Mouse (Mus musculus) forebrain, embryonic 15.5 days (tissue): ENCODE data around the gene Akap8. TPM values are rescaled to one million over a fixed set of nuclear protein-coding genes. Genes with fewer than 3 reads are reported as not detected.

Experiments
- ATAC-seq: fragments of 200-750 bp; cut with Nextera tagmentation; replicated peaks from 2 replicates; pipeline ENCODE4 v1.8.0; 2017; ENCODE audit warnings: mild to moderate bottlenecking, moderate TSS enrichment, moderate library complexity
- H3K27ac ChIP-seq: fragments of 300-500 bp; sonication (generic); replicated peaks from 2 replicates; pipeline ENCODE4 v1.5.1; 2015; ENCODE audit warnings: mild to moderate bottlenecking, inconsistent platforms
- H3K27me3 ChIP-seq: fragments of 300-500 bp; sonication (generic); 2 replicates; pipeline ENCODE4 v1.6.1; 2015; ENCODE audit warnings: inconsistent platforms
- H3K36me3 ChIP-seq: fragments of 300-500 bp; sonication (generic); 2 replicates; pipeline ENCODE4 v1.6.1; 2015; ENCODE audit warnings: mild to moderate bottlenecking, inconsistent platforms
- H3K4me1 ChIP-seq: fragments of 300-500 bp; sonication (generic); 2 replicates; pipeline ENCODE4 v1.6.1; 2015; ENCODE audit warnings: inconsistent platforms
- H3K4me2 ChIP-seq: fragments of 300-500 bp; sonication (generic); replicated peaks from 2 replicates; pipeline ENCODE4 v1.6.1; 2015; ENCODE audit warnings: mild to moderate bottlenecking, inconsistent platforms
- H3K4me3 ChIP-seq: fragments of 300-500 bp; sonication (generic); 2 replicates; pipeline ENCODE4 v1.5.1; 2015; ENCODE audit warnings: mild to moderate bottlenecking, inconsistent platforms
- H3K9ac ChIP-seq: fragments of 300-500 bp; sonication (generic); replicated peaks from 2 replicates; pipeline ENCODE4 v1.6.1; 2015; ENCODE audit warnings: mild to moderate bottlenecking, inconsistent platforms
- H3K9me3 ChIP-seq: fragments of 300-500 bp; sonication (generic); 2 replicates; pipeline ENCODE4 v1.6.1; 2016; ENCODE audit warnings: inconsistent platforms
- WGBS: fragments of 180-500 bp; shearing (Covaris S2); methylation state at CpG from one replicate; pipeline ENCODE4 v1.1.7; 2015; ENCODE audit warnings: mixed read lengths; 5-methylcytosine and 5-hydroxymethylcytosine counted together
- polyA plus RNA-seq: library from polyadenylated mRNA; unstranded; fragments of >200 nt; fragmentation: Nextera tagmentation; extraction: Ambion mirVana; gene quantifications from 2 replicates; pipeline ENCODE4 v1.2.1, GENCODE M21; 2015

The Akap8 gene
- polyA plus RNA-seq, 1 experiment from 2014 or later = 107 TPM

DNA sequence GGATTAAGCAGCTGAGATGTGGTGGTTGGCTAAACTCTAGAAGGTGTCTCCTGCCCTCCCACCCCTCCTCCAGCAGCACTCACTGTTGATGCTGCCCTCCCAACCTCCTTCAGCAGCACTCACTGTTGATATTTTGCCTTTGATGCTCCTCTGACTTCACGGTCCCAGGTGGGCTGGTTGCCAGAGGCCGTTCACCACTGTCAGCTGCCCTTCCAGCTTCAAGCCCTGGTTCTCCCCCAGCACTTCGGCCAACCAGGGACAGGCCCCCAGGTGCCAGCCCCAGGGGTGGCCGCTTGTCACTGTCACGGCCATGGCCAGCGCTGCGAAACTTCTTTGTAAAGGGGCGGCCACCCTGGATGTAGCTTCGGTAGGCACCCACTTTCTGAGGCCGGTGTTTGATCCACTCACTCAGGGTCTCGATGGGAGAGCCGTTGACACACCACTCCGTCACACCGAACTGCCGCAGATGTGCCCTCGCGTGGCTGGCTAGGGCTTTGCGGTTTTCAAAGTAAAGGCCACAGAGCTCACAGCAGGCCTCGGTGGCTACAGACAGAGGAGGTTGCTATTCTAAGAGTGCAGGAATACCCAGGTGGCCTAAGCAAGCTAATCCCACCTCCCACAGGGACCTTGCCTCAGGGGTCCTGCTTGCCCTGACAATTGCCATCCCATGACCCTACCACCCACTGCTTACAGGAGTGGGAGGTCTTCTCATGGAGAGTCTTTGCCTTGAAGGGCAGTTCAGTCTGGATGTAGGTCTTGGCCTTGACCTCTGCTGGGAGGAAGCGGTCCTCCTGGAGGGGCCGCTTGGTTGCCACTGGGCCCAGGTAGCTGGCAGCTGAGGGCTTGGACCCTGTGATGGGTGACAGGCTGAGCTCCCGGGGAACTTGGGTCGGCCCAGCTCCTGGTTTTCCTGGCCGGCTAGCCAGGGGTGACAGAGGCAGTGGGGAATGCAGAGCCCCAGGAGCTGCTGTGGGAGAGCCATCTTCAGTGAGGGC lies 36.0 kb upstream of the Akap8 start:
- Histone ChIP-seq H3K9ac (no peak overlapping the region), H3K9me3 (no peaks in the 10 kb centered on the region), H3K4me1 (peaks cover 15% of the 10 kb centered on the region), H3K27ac (no peak overlapping the region), H3K4me2 (no peak overlapping the region), H3K36me3 (peaks cover 87% of the 10 kb centered on the region), H3K4me3 (no peak overlapping the region), H3K27me3 (no peaks in the 10 kb centered on the region)
- ATAC-seq = no peak
- 87% methylated on average over 24 of the region's 24 CpGs for WGBS

DNA sequence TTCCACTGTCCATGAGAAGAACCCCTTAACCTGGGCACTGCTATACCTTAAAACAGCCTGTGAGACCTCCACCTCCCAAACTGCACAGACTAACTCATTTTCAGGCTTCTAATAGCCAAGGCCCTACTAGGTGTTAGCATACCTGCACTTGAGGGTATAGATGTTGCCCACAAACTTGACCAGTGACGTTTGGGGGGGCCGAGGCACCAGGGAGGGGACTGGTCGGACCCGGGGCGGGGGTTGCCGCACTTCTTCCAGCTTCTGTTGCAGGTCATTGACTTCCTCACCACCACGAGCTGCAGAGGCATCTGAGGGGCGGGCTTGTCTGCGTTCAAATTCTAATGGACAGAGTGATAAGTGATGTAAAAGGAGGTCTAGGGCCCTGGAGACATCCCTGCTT lies 35.2 kb upstream of the Akap8 start:
- Histone ChIP-seq H3K9ac (no peak overlapping the region), H3K36me3 (peaks cover 81% of the 10 kb centered on the region), H3K4me3 (no peak overlapping the region), H3K4me2 (no peak overlapping the region), H3K27me3 (no peaks in the 10 kb centered on the region), H3K4me1 (peaks cover 13% of the 10 kb centered on the region), H3K9me3 (no peaks in the 10 kb centered on the region), H3K27ac (no peak overlapping the region)
- ATAC-seq = no peak
- 91% methylated on average over 9 of the region's 9 CpGs for WGBS

DNA sequence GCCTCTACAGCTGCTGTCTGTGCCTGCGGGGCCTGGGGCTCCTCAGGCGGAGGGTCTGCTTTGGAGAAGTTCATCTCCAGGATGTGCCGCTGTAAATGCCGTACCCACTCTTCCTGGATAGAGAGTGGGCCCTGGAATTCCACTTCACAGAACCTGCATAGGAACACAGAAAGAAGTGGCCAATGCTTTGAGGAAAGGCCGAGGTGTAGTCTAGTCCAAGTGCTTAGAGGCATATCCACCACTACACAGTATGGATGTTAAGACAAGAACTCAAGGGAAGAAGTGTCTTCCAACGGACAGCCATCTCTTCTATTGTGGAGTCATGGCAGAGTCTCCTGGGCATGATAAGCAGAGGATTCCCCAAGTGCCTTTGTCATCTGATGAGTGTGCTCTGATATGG lies 34.0 kb upstream of the Akap8 start:
- Histone ChIP-seq H3K4me2 (no peak overlapping the region), H3K27me3 (no peaks in the 10 kb centered on the region), H3K36me3 (peaks cover 68% of the 10 kb centered on the region), H3K9ac (no peak overlapping the region), H3K4me1 (peaks cover 16% of the 10 kb centered on the region), H3K27ac (0 out of 2 replicates have a peak overlapping the region, but pooled peaks have one; percentile 55), H3K9me3 (no peaks in the 10 kb centered on the region), H3K4me3 (no peak overlapping the region)
- ATAC-seq = no peak
- 95% methylated on average over 6 of the region's 6 CpGs for WGBS

DNA sequence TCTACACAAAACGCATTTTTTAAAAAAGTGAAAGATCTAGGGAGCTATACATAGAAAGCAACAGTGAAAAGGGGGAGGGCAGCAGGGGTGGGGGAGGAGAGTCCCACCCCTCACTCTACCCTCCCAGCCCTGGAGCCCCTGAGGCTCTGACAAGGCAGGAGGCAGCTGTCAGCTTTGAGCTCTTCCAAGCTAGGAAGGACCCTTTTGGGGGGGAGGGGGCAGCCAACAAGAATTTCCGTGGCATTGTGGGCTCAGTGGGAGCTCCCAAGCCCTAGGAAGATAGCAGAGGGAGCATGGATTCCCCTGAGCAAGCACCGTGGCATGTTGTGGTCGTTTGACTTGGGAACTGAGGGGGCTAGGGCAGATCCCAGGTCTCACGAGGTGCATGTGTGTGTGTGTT lies 33.2 kb upstream of the Akap8 start:
- Histone ChIP-seq H3K27ac (peak overlapping the region; percentile 55), H3K4me1 (peaks cover 24% of the 10 kb centered on the region), H3K9ac (no peak overlapping the region), H3K36me3 (peaks cover 60% of the 10 kb centered on the region), H3K4me3 (no peak overlapping the region), H3K27me3 (no peaks in the 10 kb centered on the region), H3K4me2 (no peak overlapping the region), H3K9me3 (no peaks in the 10 kb centered on the region)
- no peak for ATAC-seq
- 58% methylated on average over 5 of the region's 5 CpGs for WGBS

DNA sequence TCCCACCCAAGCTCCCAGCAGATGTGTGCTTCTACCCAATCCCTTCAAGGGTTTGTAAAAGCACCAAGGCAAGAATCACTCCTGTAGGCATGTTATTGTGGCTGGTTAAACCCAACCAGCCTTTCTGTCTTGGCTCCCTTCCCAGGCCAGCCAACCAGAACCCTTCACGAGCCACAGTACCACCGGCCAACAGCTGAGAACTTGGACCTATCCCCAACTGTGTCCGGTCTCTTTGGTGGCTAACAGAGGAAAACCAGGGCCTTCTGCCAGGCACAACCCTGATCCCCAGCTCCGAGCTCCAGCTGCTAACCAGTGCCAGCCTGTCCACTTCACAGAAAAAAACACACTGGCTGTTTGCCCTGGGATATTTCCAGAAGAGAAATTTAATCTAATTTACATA lies 32.7 kb upstream of the Akap8 start:
- H3K9me3 ChIP-seq = no peaks in the 10 kb centered on the region
- H3K27ac ChIP-seq = peak overlapping the region; percentile 55
- no peak for ATAC-seq
- H3K4me3 ChIP-seq = no peak overlapping the region
- 42% methylated on average over 4 of the region's 4 CpGs for WGBS
- H3K27me3 ChIP-seq = no peaks in the 10 kb centered on the region
- H3K4me1 ChIP-seq = peaks cover 29% of the 10 kb centered on the region
- H3K9ac ChIP-seq = no peak overlapping the region
- no peak overlapping the region for H3K4me2 ChIP-seq
- H3K36me3 ChIP-seq = peaks cover 55% of the 10 kb centered on the region

DNA sequence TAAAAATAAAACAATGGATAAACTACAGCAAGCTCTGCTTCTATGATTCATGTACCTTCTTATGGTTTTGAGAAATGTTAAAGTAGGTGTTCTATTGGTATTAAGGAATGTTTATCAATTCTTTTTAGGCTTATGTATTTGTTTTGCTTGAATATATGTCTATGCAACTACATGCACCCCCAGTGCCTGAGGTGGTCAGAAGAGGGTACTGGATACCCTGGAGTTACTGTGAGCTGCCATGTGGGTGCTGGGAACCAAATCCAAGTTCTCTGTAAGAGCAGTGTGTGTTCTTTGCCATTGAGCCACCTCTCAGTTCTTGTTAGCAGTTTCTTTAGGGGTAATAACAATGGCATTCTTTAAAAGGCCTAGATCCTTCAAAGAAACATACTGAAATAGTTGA lies 30.7 kb upstream of the Akap8 start:
- Histone ChIP-seq H3K9ac (no peak overlapping the region), H3K4me3 (no peak overlapping the region), H3K4me2 (no peak overlapping the region), H3K36me3 (peaks cover 35% of the 10 kb centered on the region), H3K9me3 (no peaks in the 10 kb centered on the region), H3K27me3 (no peaks in the 10 kb centered on the region), H3K27ac (no peak overlapping the region), H3K4me1 (peaks cover 40% of the 10 kb centered on the region)
- ATAC-seq = no peak

DNA sequence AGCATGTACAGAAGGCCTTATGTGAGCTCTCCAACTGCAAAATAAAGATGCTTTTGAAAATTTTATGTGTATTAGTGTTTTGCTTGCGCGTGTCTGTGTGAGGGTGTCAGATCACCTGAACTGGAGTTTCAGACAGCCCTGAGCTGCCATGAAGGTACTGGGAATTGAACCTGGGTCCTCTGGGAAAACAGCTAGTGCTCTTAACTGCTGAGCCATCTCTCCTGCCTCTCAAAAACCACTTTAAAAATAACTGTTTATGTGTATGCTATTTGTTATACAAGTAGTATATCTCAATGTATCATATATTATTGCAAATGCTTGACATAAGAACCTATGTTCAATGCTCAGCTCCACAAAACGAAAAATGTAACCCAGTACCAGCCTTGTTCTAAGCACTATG lies 30.2 kb upstream of the Akap8 start:
- Histone ChIP-seq H3K27me3 (no peaks in the 10 kb centered on the region), H3K4me1 (peaks cover 40% of the 10 kb centered on the region), H3K36me3 (peaks cover 31% of the 10 kb centered on the region), H3K27ac (no peak overlapping the region), H3K4me3 (peak overlapping the region; percentile 90), H3K9me3 (no peaks in the 10 kb centered on the region), H3K9ac (no peak overlapping the region), H3K4me2 (no peak overlapping the region; the same call in 1 of the 2 replicates)
- no peak for ATAC-seq
- 80% methylated on average over 3 of the region's 3 CpGs for WGBS

DNA sequence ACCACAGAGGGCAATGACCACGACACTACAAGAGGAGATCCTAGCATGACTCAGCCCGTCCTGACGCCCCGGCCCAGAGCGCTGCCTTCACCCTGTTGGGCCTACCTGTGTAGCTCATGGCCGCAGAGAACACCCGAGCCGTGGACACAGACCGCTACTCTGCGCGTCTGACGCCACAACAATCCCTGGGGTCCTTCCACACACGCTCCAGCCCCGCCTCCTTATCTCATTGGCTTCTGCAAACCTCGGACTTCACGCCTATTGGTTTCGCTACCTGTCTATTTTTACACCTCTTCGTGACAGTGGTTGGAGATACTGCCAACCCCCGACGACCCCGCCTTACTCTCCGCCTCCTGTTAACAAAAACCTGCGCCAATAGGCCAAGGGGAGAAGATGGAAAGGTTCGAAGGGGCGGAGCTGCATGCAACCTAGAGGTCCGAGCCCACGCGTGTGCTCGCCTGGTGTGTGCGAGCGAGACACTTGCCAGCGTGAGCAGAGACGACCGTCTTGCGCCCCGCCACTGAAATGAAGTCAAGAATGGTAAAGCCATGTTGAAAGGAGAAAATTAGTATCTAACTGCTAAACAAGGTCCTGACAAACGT lies 29.4 kb upstream of the Akap8 start, which contains the start of gene Akap8l:
Gene Akap8l (minus strand): TSS at position 226 of the 602 bp plus-strand sequence.
- under 1% methylated on average over 37 of the region's 37 CpGs for WGBS
- Histone ChIP-seq H3K4me2 (peak within 1 kb of the TSS; percentile 79), H3K36me3 (peaks cover 23% of the 10 kb centered on the region), H3K27me3 (no peaks in the 10 kb centered on the region), H3K27ac (peak within 1 kb of the TSS; percentile 81), H3K4me1 (peaks cover 40% of the 10 kb centered on the region), H3K4me3 (peak within 1 kb of the TSS; percentile 90), H3K9me3 (no peaks in the 10 kb centered on the region), H3K9ac (peak within 1 kb of the TSS; percentile 82)
- peak; percentile 97 for ATAC-seq

DNA sequence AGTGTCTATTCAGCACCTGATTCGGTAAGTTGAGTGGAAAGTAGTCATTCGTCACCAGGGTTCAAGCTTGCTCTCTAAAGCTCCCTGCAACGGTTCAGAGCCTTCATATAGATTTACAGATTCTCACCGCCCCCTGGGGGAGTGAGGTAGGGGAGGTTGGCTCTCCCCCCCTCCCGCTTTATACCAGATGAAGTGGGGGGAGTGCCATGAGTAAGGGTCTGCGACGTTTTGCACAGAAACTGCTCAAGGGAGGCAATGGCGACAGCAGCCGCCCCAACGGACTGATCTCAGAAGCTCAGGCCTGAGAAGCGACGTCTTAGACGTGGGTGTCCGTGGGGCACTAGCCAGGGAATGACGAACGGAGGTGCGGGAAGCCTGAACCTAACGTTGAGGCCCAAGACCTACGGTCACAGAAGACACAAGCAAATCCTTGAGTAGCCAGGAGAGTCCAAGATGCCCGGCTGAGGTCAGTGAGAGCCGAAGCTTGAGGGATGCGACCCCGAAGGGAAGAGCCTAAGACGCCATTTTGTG lies 28.9 kb upstream of the Akap8 start:
- H3K27ac ChIP-seq = peak overlapping the region; percentile 81
- H3K9me3 ChIP-seq = no peaks in the 10 kb centered on the region
- peak overlapping the region; percentile 82 for H3K9ac ChIP-seq
- H3K36me3 ChIP-seq = peaks cover 17% of the 10 kb centered on the region
- peak overlapping the region; percentile 90 for H3K4me3 ChIP-seq
- ATAC-seq = no peak; the same call in 1 of the 2 replicates
- under 1% methylated on average over 24 of the region's 24 CpGs for WGBS
- H3K4me2 ChIP-seq = peak overlapping the region; percentile 79
- H3K4me1 ChIP-seq = peaks cover 40% of the 10 kb centered on the region
- no peaks in the 10 kb centered on the region for H3K27me3 ChIP-seq

DNA sequence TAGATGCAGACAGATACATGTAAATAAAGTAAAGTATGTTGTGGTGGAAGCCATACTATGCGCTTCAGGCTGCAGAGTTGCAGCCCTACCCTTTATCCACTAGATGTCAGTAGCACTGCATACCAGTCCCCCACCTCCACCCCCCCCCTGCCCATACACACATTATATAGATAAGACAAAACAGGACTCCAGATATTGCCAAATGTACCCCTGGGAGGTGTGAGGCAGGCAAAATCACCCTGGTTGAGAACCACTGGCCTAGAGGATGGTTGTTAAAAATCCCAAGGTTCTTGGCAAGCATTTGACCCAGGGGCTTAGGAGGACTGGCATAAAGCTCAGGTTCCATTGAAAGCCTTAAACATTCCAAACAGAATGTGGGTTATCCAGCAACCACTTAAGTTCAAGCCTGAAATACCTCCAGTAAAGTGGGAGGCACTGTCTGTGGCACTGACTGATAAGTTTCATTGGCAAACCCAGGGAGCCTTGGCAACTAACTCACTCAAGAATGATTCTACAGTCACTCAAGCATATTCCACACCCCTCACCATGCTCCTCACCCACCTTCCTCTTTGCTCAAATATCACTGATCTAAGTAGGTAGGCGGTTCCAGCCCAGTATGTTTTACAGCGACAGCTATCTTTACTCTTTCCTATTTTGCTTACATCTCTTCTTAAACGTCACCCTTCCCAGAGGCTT lies 28.1 kb upstream of the Akap8 start:
- H3K36me3 ChIP-seq = peaks cover 15% of the 10 kb centered on the region
- peak overlapping the region; percentile 82 for H3K9ac ChIP-seq
- H3K4me3 ChIP-seq = peak overlapping the region; percentile 90
- peak overlapping the region; percentile 79 for H3K4me2 ChIP-seq
- no peak for ATAC-seq
- H3K27me3 ChIP-seq = no peaks in the 10 kb centered on the region
- H3K27ac ChIP-seq = peak overlapping the region; percentile 81; the same call in 1 of the 2 replicates
- peaks cover 35% of the 10 kb centered on the region for H3K4me1 ChIP-seq
- 13% methylated on average over 4 of the region's 4 CpGs for WGBS
- H3K9me3 ChIP-seq = no peaks in the 10 kb centered on the region

DNA sequence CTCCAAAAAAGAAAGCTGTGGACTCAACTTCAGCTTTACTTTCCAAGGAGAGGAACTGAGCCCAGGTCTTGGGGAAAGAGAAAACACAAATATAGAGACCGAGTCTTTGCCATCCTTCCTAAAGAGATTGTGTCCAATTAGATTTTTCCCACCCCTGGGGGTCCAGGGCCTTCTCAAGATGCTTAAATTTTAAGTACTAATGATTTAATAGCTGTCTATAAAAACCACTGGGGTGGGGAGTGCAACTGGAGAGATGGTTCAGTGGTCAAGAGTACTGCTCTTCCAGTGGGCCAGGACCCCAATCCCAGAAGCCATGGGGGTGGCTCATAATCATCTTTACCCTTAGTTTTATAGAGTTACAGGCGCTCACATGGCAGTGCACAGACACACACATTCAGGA lies 27.4 kb upstream of the Akap8 start:
- Histone ChIP-seq H3K4me2 (0 out of 2 replicates have a peak overlapping the region, but pooled peaks have one; percentile 2), H3K9ac (no peak overlapping the region; the same call in 1 of the 2 replicates), H3K4me3 (peak overlapping the region; percentile 90; the same call in 1 of the 2 replicates), H3K36me3 (peaks cover 14% of the 10 kb centered on the region; the same call in 1 of the 2 replicates), H3K27ac (no peak overlapping the region), H3K4me1 (peaks cover 28% of the 10 kb centered on the region), H3K27me3 (no peaks in the 10 kb centered on the region), H3K9me3 (no peaks in the 10 kb centered on the region)
- WGBS = 87% methylated on average over 2 of the region's 2 CpGs
- no peak for ATAC-seq
